Comparison of ENCODE assay signal across 7 mouse cellular contexts in the genomic region with DNA sequence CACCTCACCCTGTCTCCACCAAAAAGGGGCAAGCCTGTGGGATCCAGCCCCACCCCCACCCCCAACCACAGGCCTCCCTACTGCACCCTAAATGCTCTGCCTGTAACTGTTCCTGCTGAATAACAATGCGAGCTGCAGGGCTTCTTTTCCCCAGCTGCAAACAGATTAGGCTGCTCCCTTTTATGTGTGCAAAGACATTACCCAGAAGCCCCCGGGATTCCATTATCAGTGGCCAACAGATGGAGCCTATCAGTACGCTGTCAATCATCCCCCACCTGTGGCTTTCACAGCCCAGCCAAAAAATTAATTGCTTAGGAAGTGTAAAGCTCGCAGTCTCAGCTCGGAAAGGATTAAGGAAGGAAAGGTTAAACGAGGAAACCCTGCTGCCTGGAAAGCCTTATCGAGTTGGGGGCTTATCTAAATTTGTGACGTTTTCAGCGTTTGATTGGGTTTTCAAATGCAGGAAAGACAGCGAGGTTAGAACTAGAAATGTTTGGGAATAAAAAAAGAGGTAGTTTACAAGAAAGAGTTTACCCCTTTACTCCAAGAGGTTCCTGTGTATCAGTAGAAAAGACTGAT.
DNase-seq lines count a peak whose midpoint lies in the region; ATAC-seq lines count a peak whose summit lies in the region.

No protein-coding gene starts in this region.

- ATAC-seq in embryonic facial prominence, embryonic 12.5 days (ENCODE audit: insufficient number of reproducible peaks, insufficient read depth, low FRiP score, low TSS enrichment): peak; percentile 86
- ATAC-seq in midbrain, embryonic 15.5 days (replicated peaks): peak; percentile 95

- peak overlapping the region; percentile 31 for H3K4me2 ChIP-seq in embryonic facial prominence, embryonic 12.5 days (replicated peaks)
- H3K4me2 ChIP-seq in midbrain, embryonic 15.5 days: peak overlapping the region; percentile 49

- no peaks in the 10 kb centered on the region for H3K9me3 ChIP-seq in embryonic facial prominence, embryonic 12.5 days
- H3K9me3 ChIP-seq in midbrain, embryonic 15.5 days: no peaks in the 10 kb centered on the region

- no peaks in the 10 kb centered on the region for H3K36me3 ChIP-seq in embryonic facial prominence, embryonic 12.5 days
- H3K36me3 ChIP-seq in midbrain, embryonic 15.5 days (replicated peaks): no peaks in the 10 kb centered on the region

- intact Hi-C loops in gastrocnemius, postnatal 14 days (cut with DNase I; ENCODE audit: low total_unique reads): no loop called here

- H3K27ac ChIP-seq in embryonic facial prominence, embryonic 12.5 days: no peak overlapping the region
- H3K27ac ChIP-seq in midbrain, embryonic 15.5 days: peak overlapping the region; percentile 83

- no peaks in the 10 kb centered on the region for H3K27me3 ChIP-seq in embryonic facial prominence, embryonic 12.5 days
- H3K27me3 ChIP-seq in midbrain, embryonic 15.5 days (replicated peaks): no peaks in the 10 kb centered on the region

- peak; percentile 3 for DNase-seq in spleen, adult 12 weeks (ENCODE audit: low spot score)
- DNase-seq in spleen, adult 18-20 months: no peak
- peak; percentile 44 for DNase-seq in hindlimb bud, embryonic 11.5 days (ENCODE audit: extremely low spot score, low read depth, low spot score)
- DNase-seq in ovary, postnatal 36 days (ENCODE audit: low spot score): no peak
- no peak for DNase-seq in gastrocnemius, postnatal 14 days

- 2% methylated on average over 10 of the region's 10 CpGs for WGBS in embryonic facial prominence, embryonic 12.5 days
- WGBS in midbrain, embryonic 15.5 days: 2% methylated on average over 10 of the region's 10 CpGs

- H3K9ac ChIP-seq in embryonic facial prominence, embryonic 12.5 days: no peak overlapping the region
- H3K9ac ChIP-seq in midbrain, embryonic 15.5 days: peak overlapping the region; percentile 20; the same call in 1 of the 2 replicates

- H3K4me1 ChIP-seq in embryonic facial prominence, embryonic 12.5 days: peaks cover 6% of the 10 kb centered on the region; the same call in 1 of the 2 replicates
- H3K4me1 ChIP-seq in midbrain, embryonic 15.5 days: peaks cover 22% of the 10 kb centered on the region

- H3K4me3 ChIP-seq in embryonic facial prominence, embryonic 12.5 days: no peak overlapping the region
- peak overlapping the region; percentile 23 for H3K4me3 ChIP-seq in midbrain, embryonic 15.5 days

Comparison
In these comparisons a context has a peak if more than half of its experiments do, and no peak if none do; other contexts are left out.
1. DNase-seq: peak in spleen, adult 12 weeks (single experiment) and hindlimb bud, embryonic 11.5 days (single experiment); none in spleen, adult 18-20 months (0 of 2), ovary, postnatal 36 days (single experiment) and gastrocnemius, postnatal 14 days (single experiment).